Mouse (Mus musculus) cerebellum, adult 2 months (tissue): ENCODE data around the gene Fosb.

Experiments
- CTCF ChIP-seq: fragments of 200-500 bp; IDR thresholded peaks from 2 replicates; pipeline ENCODE4 v1.5.1; 2011; ENCODE audit warnings: low read depth, mild to moderate bottlenecking, control low read depth, low read length, moderate library complexity, borderline replicate concordance; ENCODE audit not compliant: insufficient read depth
- POLR2A ChIP-seq: fragments of 200-500 bp; IDR thresholded peaks from 2 replicates; pipeline ENCODE4 v1.6.1; 2011; ENCODE audit warnings: low read length, control low read depth, borderline replicate concordance; ENCODE audit not compliant: insufficient read depth

- TF ChIP-seq POLR2A (no peak), CTCF (no peak)
These were observed 9.6 kb upstream of the Fosb start for GRCm38 (mm10) chr7:19319458-19319857.
